Mouse (Mus musculus): ENCODE results near the gene Znrf1. TPM values are rescaled to one million over a fixed set of nuclear protein-coding genes. Genes with fewer than 3 reads are reported as not detected.

Gene Znrf1
- total RNA-seq, 2 experiments from 2014 or later = 144 to 151 TPM

- no peak for DNase-seq (ENCODE audit: low spot score in 2 of 2)
These were observed 31.7 kb downstream of the Znrf1 start for GRCm38 (mm10) chr8:111567571-111567970.

GRCm38 (mm10) chr8:111568029-111568428 is 32.1 kb downstream of the Znrf1 start:
- DNase-seq (ENCODE audit: low spot score in 2 of 2) = no peak

- no peak for DNase-seq (ENCODE audit: low spot score in 2 of 2)
These were observed 34.0 kb downstream of the Znrf1 start for GRCm38 (mm10) chr8:111569926-111570325.

- DNase-seq (ENCODE audit: low spot score in 2 of 2) = no peak
These were observed 34.5 kb downstream of the Znrf1 start for GRCm38 (mm10) chr8:111570432-111570831.

- DNase-seq (ENCODE audit: low spot score in 2 of 2) = no peak
These were observed 35.8 kb downstream of the Znrf1 start for GRCm38 (mm10) chr8:111571661-111572060.

- no peak for DNase-seq (ENCODE audit: low spot score in 2 of 2)
These were observed 36.5 kb downstream of the Znrf1 start for GRCm38 (mm10) chr8:111572431-111572830.

GRCm38 (mm10) chr8:111573583-111573982 is 37.7 kb downstream of the Znrf1 start:
- DNase-seq (ENCODE audit: low spot score in 2 of 2) = peak; percentile 28 to 54

GRCm38 (mm10) chr8:111574016-111574415 is 38.1 kb downstream of the Znrf1 start:
- no peak for DNase-seq (ENCODE audit: low spot score in 2 of 2)

- no peak for DNase-seq (ENCODE audit: low spot score in 2 of 2)
These were observed 39.6 kb downstream of the Znrf1 start for GRCm38 (mm10) chr8:111575492-111575891.

- DNase-seq (ENCODE audit: low spot score in 2 of 2) = peak in 1 of 2 experiments; percentile 33
These were observed 40.6 kb downstream of the Znrf1 start for GRCm38 (mm10) chr8:111576501-111576900.

GRCm38 (mm10) chr8:111577880-111578533 is 42.1 kb downstream of the Znrf1 start:
- no peak for DNase-seq (ENCODE audit: low spot score in 2 of 2)

GRCm38 (mm10) chr8:111579318-111579717 is 43.4 kb downstream of the Znrf1 start:
- no peak for DNase-seq (ENCODE audit: low spot score in 2 of 2)

- no peak for DNase-seq (ENCODE audit: low spot score in 2 of 2)
These were observed 44.4 kb downstream of the Znrf1 start for GRCm38 (mm10) chr8:111580306-111580705.

- DNase-seq (ENCODE audit: low spot score in 2 of 2) = no peak
These were observed 46.5 kb downstream of the Znrf1 start for GRCm38 (mm10) chr8:111582386-111582785.

- DNase-seq (ENCODE audit: low spot score in 2 of 2) = no peak
These were observed 49.0 kb downstream of the Znrf1 start for GRCm38 (mm10) chr8:111584946-111585345.

- DNase-seq (ENCODE audit: low spot score in 2 of 2) = no peak
These were observed 51.7 kb downstream of the Znrf1 start for GRCm38 (mm10) chr8:111587545-111588094.

GRCm38 (mm10) chr8:111588336-111588735 is 52.4 kb downstream of the Znrf1 start:
- DNase-seq (ENCODE audit: low spot score in 2 of 2) = no peak

- no peak for DNase-seq (ENCODE audit: low spot score in 2 of 2)
These were observed 54.3 kb downstream of the Znrf1 start for GRCm38 (mm10) chr8:111590214-111590613.

GRCm38 (mm10) chr8:111591176-111591575 is 55.3 kb downstream of the Znrf1 start:
- DNase-seq (ENCODE audit: low spot score in 2 of 2) = no peak

GRCm38 (mm10) chr8:111592390-111592910 is 56.6 kb downstream of the Znrf1 start:
- peak in 1 of 2 experiments; percentile 16 for DNase-seq (ENCODE audit: low spot score in 2 of 2)

- no peak for DNase-seq (ENCODE audit: low spot score in 2 of 2)
These were observed 58.3 kb downstream of the Znrf1 start for GRCm38 (mm10) chr8:111594044-111594840.

GRCm38 (mm10) chr8:111594951-111595350 is 59.1 kb downstream of the Znrf1 start:
- DNase-seq (ENCODE audit: low spot score in 2 of 2) = no peak
